Mouse (Mus musculus) E14TG2a.4 (cell line): ENCODE results near the gene Gm32742.

Source experiments
- CTCF ChIP-seq: conservative IDR thresholded peaks from 2 replicates; pipeline ENCODE4 v1.5.1; 2014; ENCODE audit warnings: low read length
- NANOG ChIP-seq: IDR thresholded peaks from 2 replicates; pipeline ENCODE4 v1.6.1; 2014; ENCODE audit warnings: borderline replicate concordance, low read length, mixed read lengths

DNA sequence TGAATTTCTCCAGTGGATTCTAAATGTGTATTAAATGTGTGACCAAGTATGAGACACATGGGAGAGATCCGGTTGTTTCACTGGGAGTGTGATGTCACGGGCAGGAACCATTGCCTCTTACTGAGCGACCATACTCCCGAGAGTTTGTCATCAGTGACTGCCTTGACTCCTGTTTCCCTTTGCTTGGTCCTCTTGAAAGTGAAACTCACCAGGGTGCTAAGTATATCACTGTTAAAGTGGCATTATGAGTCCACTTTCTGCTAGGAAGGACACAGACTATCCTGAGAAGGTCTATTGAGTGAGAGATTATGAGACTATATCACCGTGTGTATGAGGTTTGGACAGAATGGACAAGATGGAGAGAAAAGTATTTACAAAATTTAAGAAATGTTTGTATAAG is 83.7 kb downstream of the Gm32742 start:
- TF ChIP-seq CTCF (no peak), NANOG (no peak)
